Mouse (Mus musculus): ENCODE measurements around the gene Hoxd3. TPM values are rescaled to one million over a fixed set of nuclear protein-coding genes. Genes with fewer than 3 reads are reported as not detected.

Gene Hoxd3
- total RNA-seq, 2 experiments from 2014 or later, result not detected

GRCm38 (mm10) chr2:74741979-74742277 lies 30.2 kb downstream of the Hoxd3 start:
- no peak for DNase-seq

- no peak for DNase-seq
Observed at GRCm38 (mm10) chr2:74745540-74746297, 34.0 kb downstream of the Hoxd3 start.

- DNase-seq, result no peak
Observed at GRCm38 (mm10) chr2:74746298-74746921, 34.7 kb downstream of the Hoxd3 start.

GRCm38 (mm10) chr2:74747006-74747405 lies 35.3 kb downstream of the Hoxd3 start:
- no peak for DNase-seq

GRCm38 (mm10) chr2:74747661-74748141 lies 36.0 kb downstream of the Hoxd3 start:
- no peak for DNase-seq

- DNase-seq, result no peak
Observed at GRCm38 (mm10) chr2:74748436-74748995, 36.8 kb downstream of the Hoxd3 start.

- DNase-seq, result no peak
Observed at GRCm38 (mm10) chr2:74749337-74750121, 37.8 kb downstream of the Hoxd3 start.

GRCm38 (mm10) chr2:74750731-74751250 lies 39.1 kb downstream of the Hoxd3 start:
- no peak for DNase-seq

- DNase-seq, result no peak
Observed at GRCm38 (mm10) chr2:74751861-74752260, 40.1 kb downstream of the Hoxd3 start.

- no peak for DNase-seq
Observed at GRCm38 (mm10) chr2:74752431-74753174, 40.9 kb downstream of the Hoxd3 start.

- no peak for DNase-seq
Observed at GRCm38 (mm10) chr2:74753175-74753523, 41.4 kb downstream of the Hoxd3 start.

- DNase-seq, result no peak
Observed at GRCm38 (mm10) chr2:74753711-74754110, 42.0 kb downstream of the Hoxd3 start.

- DNase-seq, result no peak
Observed at GRCm38 (mm10) chr2:74760146-74760545, 48.4 kb downstream of the Hoxd3 start.

- no peak for DNase-seq
Observed at GRCm38 (mm10) chr2:74761941-74762340, 50.2 kb downstream of the Hoxd3 start.

GRCm38 (mm10) chr2:74762522-74763244 lies 51.0 kb downstream of the Hoxd3 start, which contains the start of gene Hoxd1:
Gene Hoxd1, plus strand, starts transcription at chr2:74762980.
- DNase-seq, result peak; percentile 25

- DNase-seq, result no peak
Observed at GRCm38 (mm10) chr2:74763245-74763735, 51.6 kb downstream of the Hoxd3 start.

- no peak for DNase-seq
Observed at GRCm38 (mm10) chr2:74763976-74764375, 52.2 kb downstream of the Hoxd3 start.

GRCm38 (mm10) chr2:74774359-74774758 lies 62.6 kb downstream of the Hoxd3 start:
- no peak for DNase-seq

GRCm38 (mm10) chr2:74777536-74778275 lies 66.0 kb downstream of the Hoxd3 start:
- DNase-seq, result no peak

GRCm38 (mm10) chr2:74781386-74781785 lies 69.7 kb downstream of the Hoxd3 start:
- DNase-seq, result no peak

Measured in gastrocnemius, postnatal 25 days (tissue).